Mouse (Mus musculus): Measurements from ENCODE around the gene Gpr174. TPM values are rescaled to one million over a fixed set of nuclear protein-coding genes. Genes with fewer than 3 reads are reported as not detected.

Gene Gpr174
- polyA plus RNA-seq, 1 experiment = not detected

GRCm38 (mm10) chrX:107298761-107299160 lies 43.1 kb downstream of the Gpr174 start:
- no peaks in the 10 kb centered on the region for H3K36me3 ChIP-seq (replicated peaks; ENCODE audit: low read length)
- no peaks in the 10 kb centered on the region for H3K27me3 ChIP-seq (replicated peaks)
- TF ChIP-seq GATA1 (IDR thresholded peaks at IDR 0.05; ENCODE audit: borderline replicate concordance, low read length) = no peak
- TF ChIP-seq FLI1 (IDR thresholded peaks at IDR 0.05; ENCODE audit: low read length) = no peak
- H3K4me3 ChIP-seq (replicated peaks) = no peak overlapping the region
- H3K4me1 ChIP-seq = no peaks in the 10 kb centered on the region
- no peaks in the 10 kb centered on the region for H3K9me3 ChIP-seq

GRCm38 (mm10) chrX:107306492-107306891 lies 50.8 kb downstream of the Gpr174 start:
- TF ChIP-seq FLI1 (IDR thresholded peaks at IDR 0.05; ENCODE audit: low read length) = no peak
- TF ChIP-seq GATA1 (IDR thresholded peaks at IDR 0.05; ENCODE audit: borderline replicate concordance, low read length) = no peak
- Histone ChIP-seq H3K36me3 (replicated peaks; ENCODE audit: low read length) (no peaks in the 10 kb centered on the region), H3K4me3 (replicated peaks) (no peak overlapping the region), H3K9me3 (no peaks in the 10 kb centered on the region), H3K4me1 (no peaks in the 10 kb centered on the region), H3K27me3 (replicated peaks) (no peaks in the 10 kb centered on the region)

- TF ChIP-seq GATA1 (IDR thresholded peaks at IDR 0.05; ENCODE audit: borderline replicate concordance, low read length) = no peak
- no peaks in the 10 kb centered on the region for H3K27me3 ChIP-seq (replicated peaks)
- no peaks in the 10 kb centered on the region for H3K9me3 ChIP-seq
- 0 out of 2 replicates have a peak, but pooled peaks cover 4% of the 10 kb centered on the region for H3K4me1 ChIP-seq
- H3K4me3 ChIP-seq (replicated peaks) = no peak overlapping the region
- H3K36me3 ChIP-seq (replicated peaks; ENCODE audit: low read length) = no peaks in the 10 kb centered on the region
These were observed 56.9 kb downstream of the Gpr174 start for GRCm38 (mm10) chrX:107312533-107312932.

GRCm38 (mm10) chrX:107325697-107326381 lies 70.2 kb downstream of the Gpr174 start:
- Histone ChIP-seq H3K36me3 (replicated peaks; ENCODE audit: low read length) (no peaks in the 10 kb centered on the region), H3K4me1 (peaks cover 8% of the 10 kb centered on the region; the same call in 1 of the 2 replicates), H3K4me3 (replicated peaks) (peak overlapping the region; percentile 69), H3K27me3 (replicated peaks) (no peaks in the 10 kb centered on the region), H3K9me3 (no peaks in the 10 kb centered on the region)
- no peak for TF ChIP-seq GATA1 (IDR thresholded peaks at IDR 0.05; ENCODE audit: borderline replicate concordance, low read length)
- TF ChIP-seq FLI1 (IDR thresholded peaks at IDR 0.05; ENCODE audit: low read length) = no peak

- TF ChIP-seq FLI1 (IDR thresholded peaks at IDR 0.05; ENCODE audit: low read length) (no peak), GATA1 (IDR thresholded peaks at IDR 0.05; ENCODE audit: borderline replicate concordance, low read length) (no peak)
- peaks cover 8% of the 10 kb centered on the region; the same call in 1 of the 2 replicates for H3K4me1 ChIP-seq
- H3K27me3 ChIP-seq (replicated peaks) = no peaks in the 10 kb centered on the region
- no peaks in the 10 kb centered on the region for H3K36me3 ChIP-seq (replicated peaks; ENCODE audit: low read length)
- H3K9me3 ChIP-seq = no peaks in the 10 kb centered on the region
- no peak overlapping the region for H3K4me3 ChIP-seq (replicated peaks)
These were observed 74.2 kb downstream of the Gpr174 start for GRCm38 (mm10) chrX:107329849-107330248.

GRCm38 (mm10) chrX:107336609-107337008 lies 80.9 kb downstream of the Gpr174 start:
- H3K36me3 ChIP-seq (replicated peaks; ENCODE audit: low read length) = no peaks in the 10 kb centered on the region
- no peaks in the 10 kb centered on the region for H3K9me3 ChIP-seq
- no peaks in the 10 kb centered on the region for H3K27me3 ChIP-seq (replicated peaks)
- no peak for TF ChIP-seq FLI1 (IDR thresholded peaks at IDR 0.05; ENCODE audit: low read length)
- no peak for TF ChIP-seq GATA1 (IDR thresholded peaks at IDR 0.05; ENCODE audit: borderline replicate concordance, low read length)
- no peak overlapping the region for H3K4me3 ChIP-seq (replicated peaks)
- H3K4me1 ChIP-seq = no peaks in the 10 kb centered on the region

GRCm38 (mm10) chrX:107341980-107342379 lies 86.3 kb downstream of the Gpr174 start:
- TF ChIP-seq GATA1 (IDR thresholded peaks at IDR 0.05; ENCODE audit: borderline replicate concordance, low read length) = no peak
- TF ChIP-seq FLI1 (IDR thresholded peaks at IDR 0.05; ENCODE audit: low read length) = no peak
- H3K27me3 ChIP-seq (replicated peaks) = no peaks in the 10 kb centered on the region
- H3K9me3 ChIP-seq = no peaks in the 10 kb centered on the region
- H3K4me3 ChIP-seq (replicated peaks) = no peak overlapping the region
- H3K36me3 ChIP-seq (replicated peaks; ENCODE audit: low read length) = no peaks in the 10 kb centered on the region
- H3K4me1 ChIP-seq = no peaks in the 10 kb centered on the region

Other genes with a start within 250 kb of the Gpr174 start
- not detected in 2 replicates for gene P2ry10, start 167.4 kb upstream of the Gpr174 start, polyA plus RNA-seq (2012; ENCODE audit: insufficient read depth, low replicate concordance)
- not detected in 2 replicates for gene P2ry10b, start 107.0 kb upstream of the Gpr174 start, polyA plus RNA-seq (2012; ENCODE audit: insufficient read depth, low replicate concordance)
- 0.38 and 0.99 TPM in 2 replicates for gene Itm2a, start 147.5 kb downstream of the Gpr174 start, polyA plus RNA-seq (2012; ENCODE audit: insufficient read depth, low replicate concordance)

All from megakaryocyte, embryonic 14.5 days (primary cell).